Mouse (Mus musculus): ENCODE results near the gene Cd55b. TPM values are rescaled to one million over a fixed set of nuclear protein-coding genes. Genes with fewer than 3 reads are reported as not detected.

Cd55b gene
- total RNA-seq, 2 experiments from 2014 or later: not detected

GRCm38 (mm10) chr1:130350077-130350635 lies 72.7 kb downstream of the Cd55b start:
- peak; percentile 67; the same call in 1 of the 2 replicates for ATAC-seq (replicated peaks; ENCODE audit: poor library complexity, severe bottlenecking)

- no peak; the same call in 1 of the 2 replicates for ATAC-seq (replicated peaks; ENCODE audit: poor library complexity, severe bottlenecking)
Observed at GRCm38 (mm10) chr1:130342429-130342828, 80.4 kb downstream of the Cd55b start.

Other genes with a start within 250 kb of the Cd55b start
- gene Cd55, start 39.7 kb upstream of the Cd55b start, total RNA-seq (2014; fragmentation: Nextera tagmentation): 8.1 TPM in 1 of 2 replicates, not detected in the other
- 0.78 and 2.2 TPM in 2 replicates for gene Cd55, start 39.7 kb upstream of the Cd55b start, total RNA-seq (2017)
- not detected in 2 replicates for gene Zp3r, start 206.6 kb upstream of the Cd55b start, total RNA-seq (2014; fragmentation: Nextera tagmentation)
- gene Zp3r, start 206.6 kb upstream of the Cd55b start, total RNA-seq (2017): not detected in 2 replicates
- gene C4bp, start 238.6 kb upstream of the Cd55b start, total RNA-seq (2014; fragmentation: Nextera tagmentation): not detected in 2 replicates
- gene C4bp, start 238.6 kb upstream of the Cd55b start, total RNA-seq (2017): not detected in 2 replicates